Mouse (Mus musculus): ENCODE measurements around the gene Prelp. TPM values are rescaled to one million over a fixed set of nuclear protein-coding genes. Genes with fewer than 3 reads are reported as not detected.

Prelp gene
- total RNA-seq, 2 experiments from 2014 or later, result 7.9 to 9.0 TPM

- DNase-seq (ENCODE audit: low spot score in 2 of 2), result no peak
- intact Hi-C loops (cut with DNase I), result no loop called here
Measured at GRCm38 (mm10) chr1:133939708-133940107, 18.5 kb upstream of the Prelp start.

GRCm38 (mm10) chr1:133936169-133936568, 15.0 kb upstream of the Prelp start:
- DNase-seq (ENCODE audit: low spot score in 2 of 2), result no peak

GRCm38 (mm10) chr1:133934354-133934963, 13.2 kb upstream of the Prelp start:
- intact Hi-C loops (cut with DNase I), result no loop called here
- DNase-seq (ENCODE audit: low spot score in 2 of 2), result no peak

More at GRCm38 (mm10) chr1:133936169-133936568, 15.0 kb upstream of the Prelp start:
- intact Hi-C loops (cut with DNase I), result no loop called here

- DNase-seq (ENCODE audit: low spot score in 2 of 2), result no peak
- intact Hi-C loops (cut with DNase I), result no loop called here
Measured at GRCm38 (mm10) chr1:133933301-133934195, 12.3 kb upstream of the Prelp start.

GRCm38 (mm10) chr1:133929980-133930379, 8.8 kb upstream of the Prelp start:
- intact Hi-C loops (cut with DNase I), result no loop called here
- no peak for DNase-seq (ENCODE audit: low spot score in 2 of 2)

GRCm38 (mm10) chr1:133925223-133925622, 4.0 kb upstream of the Prelp start:
- no peak for DNase-seq (ENCODE audit: low spot score in 2 of 2)
- intact Hi-C loops (cut with DNase I), result no loop called here

- DNase-seq (ENCODE audit: low spot score in 2 of 2), result peak; percentile 54 to 74
- intact Hi-C loops (cut with DNase I), result no loop called here
Measured at GRCm38 (mm10) chr1:133924141-133924875, 3.1 kb upstream of the Prelp start.

- intact Hi-C loops (cut with DNase I), result no loop called here
- no peak for DNase-seq (ENCODE audit: low spot score in 2 of 2)
Measured at GRCm38 (mm10) chr1:133923071-133923470, 1.9 kb upstream of the Prelp start.

GRCm38 (mm10) chr1:133920876-133921275, 338 bp downstream of the Prelp start:
- intact Hi-C loops (cut with DNase I), result no loop called here
- DNase-seq (ENCODE audit: low spot score in 2 of 2), result no peak

- intact Hi-C loops (cut with DNase I), result no loop called here
Measured at GRCm38 (mm10) chr1:133920401-133920800, 813 bp downstream of the Prelp start.

GRCm38 (mm10) chr1:133918088-133918470, 3.1 kb downstream of the Prelp start:
- intact Hi-C loops (cut with DNase I), result no loop called here

More at GRCm38 (mm10) chr1:133920401-133920800, 813 bp downstream of the Prelp start:
- DNase-seq (ENCODE audit: low spot score in 2 of 2), result no peak

GRCm38 (mm10) chr1:133917456-133918087, 3.6 kb downstream of the Prelp start:
- intact Hi-C loops (cut with DNase I), result no loop called here
- DNase-seq (ENCODE audit: low spot score in 2 of 2), result no peak

More at GRCm38 (mm10) chr1:133918088-133918470, 3.1 kb downstream of the Prelp start:
- DNase-seq (ENCODE audit: low spot score in 2 of 2), result no peak

- intact Hi-C loops (cut with DNase I), result no loop called here
- peak in 1 of 2 experiments; percentile 76 for DNase-seq (ENCODE audit: low spot score in 2 of 2)
Measured at GRCm38 (mm10) chr1:133915723-133916355, 5.4 kb downstream of the Prelp start.

GRCm38 (mm10) chr1:133915115-133915514, 6.1 kb downstream of the Prelp start:
- DNase-seq (ENCODE audit: low spot score in 2 of 2), result no peak
- intact Hi-C loops (cut with DNase I), result no loop called here

GRCm38 (mm10) chr1:133913018-133913417, 8.2 kb downstream of the Prelp start:
- DNase-seq (ENCODE audit: low spot score in 2 of 2), result no peak
- intact Hi-C loops (cut with DNase I), result loop anchor here (2.0 kb wide), 1 partner anchor 192 kb away; no protein-coding TSS in a partner anchor

GRCm38 (mm10) chr1:133911456-133911855, 9.8 kb downstream of the Prelp start:
- DNase-seq (ENCODE audit: low spot score in 2 of 2), result peak in 1 of 2 experiments; percentile 61
- intact Hi-C loops (cut with DNase I), result loop anchor here (1.0 kb wide), 1 partner anchor 135 kb away; no protein-coding TSS in a partner anchor

GRCm38 (mm10) chr1:133911008-133911407, 10.2 kb downstream of the Prelp start:
- no peak for DNase-seq (ENCODE audit: low spot score in 2 of 2)
- intact Hi-C loops (cut with DNase I), result loop anchor here (1.0 kb wide), 1 partner anchor 135 kb away; no protein-coding TSS in a partner anchor

GRCm38 (mm10) chr1:133910108-133910507, 11.1 kb downstream of the Prelp start:
- peak in 1 of 2 experiments; percentile 67 for DNase-seq (ENCODE audit: low spot score in 2 of 2)
- intact Hi-C loops (cut with DNase I), result no loop called here

Measured in left cerebral cortex, postnatal 25 days (tissue).